Mouse (Mus musculus) CH12.LX (cell line): ENCODE results near the gene Myrfl. TPM values are rescaled to one million over a fixed set of nuclear protein-coding genes. Genes with fewer than 3 reads are reported as not detected.

Source experiments
- DNase-seq: peaks from one replicate; pipeline ENCODE4 v3.0.0-alpha.2; 2013; ENCODE audit errors: extremely low read depth
- H3K27ac ChIP-seq: 2 replicates; pipeline ENCODE4 v1.5.1; 2012; ENCODE audit warnings: low read depth, mild to moderate bottlenecking, control low read depth, moderate library complexity; ENCODE audit not compliant: insufficient read depth
- H3K27me3 ChIP-seq: replicated peaks from 2 replicates; pipeline ENCODE3; 2012; ENCODE audit warnings: inconsistent platforms
- H3K36me3 ChIP-seq, 2 experiments: replicated peaks in 1 of 2; 2 replicates each; pipeline versions ENCODE3 to v1.6.1; 2012; ENCODE audit warnings: inconsistent platforms in 1 of 2, low read length in 1 of 2, mild to moderate bottlenecking in 1 of 2, mixed read lengths in 1 of 2, moderate library complexity in 1 of 2; ENCODE audit not compliant: control insufficient read depth in 1 of 2, insufficient read depth in 1 of 2
- H3K4me1 ChIP-seq, 2 experiments: 2 replicates each; pipeline ENCODE4 v1.6.1; 2012; ENCODE audit warnings: inconsistent platforms in 1 of 2, moderate library complexity in 1 of 2; ENCODE audit not compliant: insufficient read depth in 2 of 2, control insufficient read depth in 1 of 2
- H3K4me2 ChIP-seq: 2 replicates; pipeline ENCODE4 v1.6.1; 2012; ENCODE audit warnings: low read depth, mild to moderate bottlenecking, control low read depth; ENCODE audit not compliant: poor library complexity, insufficient read depth, severe bottlenecking
- H3K4me3 ChIP-seq, 3 experiments: fragments of 150-350 bp in 1 of 3; sonication (generic) in 1 of 3; replicated peaks in 1 of 3; 2 replicates each; pipeline versions ENCODE3 to v1.5.1; 2011 to 2012; ENCODE audit warnings: low read depth in 2 of 3, low read length in 2 of 3, mild to moderate bottlenecking in 2 of 3, moderate library complexity in 2 of 3, control low read depth in 1 of 3, improper control_type of control experiment in 1 of 3, inconsistent platforms in 1 of 3, mixed read lengths in 1 of 3; ENCODE audit not compliant: poor library complexity in 1 of 3
- H3K79me2 ChIP-seq: replicated peaks from 2 replicates; pipeline ENCODE4 v1.6.1; 2012; ENCODE audit warnings: mild to moderate bottlenecking, moderate library complexity; ENCODE audit not compliant: control insufficient read depth, poor library complexity, insufficient read depth, severe bottlenecking; ENCODE audit errors: extremely low read depth
- H3K9ac ChIP-seq: 2 replicates; pipeline ENCODE4 v1.6.1; 2012; ENCODE audit warnings: low read depth, mild to moderate bottlenecking, control low read depth, moderate library complexity; ENCODE audit not compliant: insufficient read depth
- H3K9me3 ChIP-seq: replicated peaks from 2 replicates; pipeline ENCODE3; 2012; ENCODE audit warnings: low read length, inconsistent platforms, mixed read lengths
- BHLHE40 ChIP-seq: IDR thresholded peaks from 2 replicates; pipeline ENCODE4 v1.6.1; 2011; ENCODE audit warnings: mild to moderate bottlenecking, low read depth, low read length, improper control_type of control experiment
- CHD1 ChIP-seq: IDR thresholded peaks from 2 replicates; pipeline ENCODE4 v1.6.1; 2012; ENCODE audit warnings: low read depth, low read length, improper control_type of control experiment, inconsistent platforms
- CHD2 ChIP-seq: IDR thresholded peaks from 2 replicates; pipeline ENCODE4 v1.6.1; 2011; ENCODE audit warnings: low read length, improper control_type of control experiment
- CTCF ChIP-seq, 2 experiments: IDR thresholded peaks in 1 of 2; conservative IDR thresholded peaks in 1 of 2; 2 replicates each; pipeline ENCODE4 v1.5.1; 2011 to 2012; ENCODE audit warnings: low read depth in 2 of 2, low read length in 2 of 2, improper control_type of control experiment in 1 of 2, inconsistent platforms in 1 of 2, mild to moderate bottlenecking in 1 of 2, moderate library complexity in 1 of 2
- E2F4 ChIP-seq: IDR thresholded peaks from 2 replicates; pipeline ENCODE4 v1.6.1; 2011; ENCODE audit warnings: low read depth, low read length, improper control_type of control experiment; ENCODE audit not compliant: insufficient replicate concordance
- EP300 ChIP-seq: IDR thresholded peaks from 2 replicates; pipeline ENCODE4 v1.6.1; 2011; ENCODE audit warnings: low read length, improper control_type of control experiment
- IRF4 ChIP-seq: IDR thresholded peaks from 2 replicates; pipeline ENCODE4 v1.6.1; 2014; ENCODE audit warnings: low read depth, mild to moderate bottlenecking, inconsistent platforms, low read length, improper control_type of control experiment
- JUN ChIP-seq: IDR thresholded peaks from 2 replicates; pipeline ENCODE4 v1.6.1; 2011; ENCODE audit warnings: low read depth, mild to moderate bottlenecking, low read length, improper control_type of control experiment, moderate library complexity; ENCODE audit not compliant: insufficient read depth
- MAFK ChIP-seq: IDR thresholded peaks from 2 replicates; pipeline ENCODE4 v1.6.1; 2011; ENCODE audit warnings: low read length, improper control_type of control experiment; ENCODE audit not compliant: insufficient replicate concordance
- MAZ ChIP-seq: IDR thresholded peaks from 2 replicates; pipeline ENCODE4 v1.6.1; 2012; ENCODE audit warnings: low read depth, mild to moderate bottlenecking, inconsistent platforms, low read length, improper control_type of control experiment, moderate library complexity
- MEF2A ChIP-seq: IDR thresholded peaks from 2 replicates; pipeline ENCODE4 v1.6.1; 2014; ENCODE audit warnings: low read depth, mild to moderate bottlenecking, inconsistent platforms, low read length, improper control_type of control experiment, borderline replicate concordance
- MXI1 ChIP-seq: IDR thresholded peaks from 2 replicates; pipeline ENCODE4 v1.6.1; 2011; ENCODE audit warnings: mild to moderate bottlenecking, low read depth, low read length, improper control_type of control experiment
- MYC ChIP-seq: IDR thresholded peaks from 2 replicates; pipeline ENCODE4 v1.6.1; 2011; ENCODE audit warnings: low read depth, mild to moderate bottlenecking, improper control_type of control experiment, low read length
- NELFE ChIP-seq: IDR thresholded peaks from 2 replicates; pipeline ENCODE4 v1.6.1; 2011; ENCODE audit warnings: low read depth, low read length, improper control_type of control experiment
- NRF1 ChIP-seq: IDR thresholded peaks from 2 replicates; pipeline ENCODE4 v1.6.1; 2014; ENCODE audit warnings: low read depth, mild to moderate bottlenecking, inconsistent platforms, low read length, improper control_type of control experiment, moderate library complexity
- PAX5 ChIP-seq: IDR thresholded peaks from 2 replicates; pipeline ENCODE4 v1.6.1; 2012; ENCODE audit warnings: low read length, inconsistent platforms, mixed read lengths
- RAD21 ChIP-seq: IDR thresholded peaks from 2 replicates; pipeline ENCODE4 v1.6.1; 2011; ENCODE audit warnings: low read depth, mild to moderate bottlenecking, low read length, improper control_type of control experiment, moderate library complexity
- SIN3A ChIP-seq: IDR thresholded peaks from 2 replicates; pipeline ENCODE4 v1.6.1; 2012; ENCODE audit warnings: low read length, improper control_type of control experiment, inconsistent platforms
- SMC3 ChIP-seq: IDR thresholded peaks from 2 replicates; pipeline ENCODE4 v1.6.1; 2011; ENCODE audit warnings: low read depth, low read length, improper control_type of control experiment
- UBTF ChIP-seq: IDR thresholded peaks from 2 replicates; pipeline ENCODE4 v1.6.1; 2012; ENCODE audit warnings: low read depth, mild to moderate bottlenecking, inconsistent platforms, low read length, improper control_type of control experiment, moderate library complexity
- USF1 ChIP-seq: IDR thresholded peaks from 2 replicates; pipeline ENCODE4 v1.6.1; 2014; ENCODE audit warnings: low read depth, mild to moderate bottlenecking, inconsistent platforms, low read length, improper control_type of control experiment
- USF2 ChIP-seq: conservative IDR thresholded peaks from 2 replicates; pipeline ENCODE4 v1.6.1; 2011; ENCODE audit warnings: low read depth, low read length, improper control_type of control experiment
- ZKSCAN1 ChIP-seq: IDR thresholded peaks from 2 replicates; pipeline ENCODE4 v1.6.1; 2012; ENCODE audit warnings: low read depth, inconsistent platforms, low read length, improper control_type of control experiment, borderline replicate concordance
- ZMIZ1 ChIP-seq: IDR thresholded peaks from 2 replicates; pipeline ENCODE4 v1.6.1; 2012; ENCODE audit warnings: low read depth, mild to moderate bottlenecking, inconsistent platforms, low read length, improper control_type of control experiment
- ZNF384 ChIP-seq: IDR thresholded peaks from 2 replicates; pipeline ENCODE4 v1.6.1; 2012; ENCODE audit warnings: low read depth, low read length, improper control_type of control experiment, inconsistent platforms
- dilution Hi-C: fragments of 300-500 bp; cut with MboI; formaldehyde crosslinking; loops from 2 replicates; pipeline ENCODE4 v1.14.3; 2020; ENCODE audit warnings: low sequenced_read_pairs; ENCODE audit not compliant: extremely low pct_unique_long_range_greater_than_20kb, extremely low pct_ligation_motif_present
- in situ Hi-C: fragments of 300-500 bp; cut with MboI; formaldehyde crosslinking; loops from 3 replicates; pipeline ENCODE4 v1.14.3; 2019; ENCODE audit warnings: low sequenced_read_pairs, low pct_ligation_motif_present, low pct_unique_long_range_greater_than_20kb, mixed read lengths
- polyA plus RNA-seq: library from polyadenylated mRNA; unstranded; fragments of >175 nt; gene quantifications from 2 replicates; pipeline ENCODE4 v1.2.1, GENCODE M21; 2012; ENCODE audit warnings: low read depth; ENCODE audit not compliant: insufficient read length
- total RNA-seq, 2 experiments: library from RNA; depleted of rRNA; stranded (reverse); fragments of 300-350 nt in 1 of 2; fragments of >200 nt in 1 of 2; gene quantifications; 2 replicates each; pipeline ENCODE4 v1.2.3; 2012 to 2014

Gene Myrfl
- total and polyA plus RNA-seq, 3 experiments: not detected

- H3K79me2 ChIP-seq: no peaks in the 10 kb centered on the region
- peaks cover 10 to 54% of the 10 kb centered on the region in 2 experiments for H3K36me3 ChIP-seq
- in situ Hi-C loops (loop anchor here (25.0 kb wide), 1 partner anchor 282 kb away; the partner anchor contains the start of gene Yeats4), dilution Hi-C loops (no loop called here)
- peaks cover 0 to 23% of the 10 kb centered on the region in 2 experiments; a peak in 2 of 4 replicates for H3K4me1 ChIP-seq
- H3K9me3 ChIP-seq: no peaks in the 10 kb centered on the region
- H3K9ac ChIP-seq: no peak overlapping the region
- no peaks in the 10 kb centered on the region for H3K27me3 ChIP-seq
- no peak for DNase-seq
- no peak overlapping the region for H3K27ac ChIP-seq
- H3K4me3 ChIP-seq: no peak overlapping the region
- H3K4me2 ChIP-seq: no peak overlapping the region
- no peak for TF ChIP-seq CTCF (conservative IDR thresholded peaks at IDR 0.05 in 1 of 2, IDR thresholded peaks at IDR 0.05 in 1 of 2; ENCODE audit: low read depth in 2 of 2, low read length in 2 of 2)
- TF ChIP-seq ZNF384: no peak
- no peak for TF ChIP-seq UBTF
- TF ChIP-seq SIN3A: no peak
- TF ChIP-seq USF2: no peak
- TF ChIP-seq MEF2A: no peak
- no peak for TF ChIP-seq JUN
- no peak for TF ChIP-seq ZMIZ1
- TF ChIP-seq NRF1: no peak
- TF ChIP-seq MXI1: no peak
- no peak for TF ChIP-seq MAZ
- TF ChIP-seq ZKSCAN1: no peak
- no peak for TF ChIP-seq MAFK
- TF ChIP-seq MYC: no peak
- no peak for TF ChIP-seq CHD2
- no peak for TF ChIP-seq CHD1
- TF ChIP-seq USF1: no peak
- TF ChIP-seq NELFE: no peak
Observed at GRCm38 (mm10) chr10:116930506-116930905, 33.8 kb upstream of the Myrfl start.

- peaks cover 0 to 13% of the 10 kb centered on the region in 2 experiments; a peak in 2 of 4 replicates for H3K4me1 ChIP-seq
- H3K36me3 ChIP-seq: peaks cover 16 to 61% of the 10 kb centered on the region in 2 experiments
- TF ChIP-seq ZKSCAN1 (no peak), CHD2 (no peak), SMC3 (no peak), RAD21 (no peak), E2F4 (no peak), PAX5 (no peak), EP300 (no peak), IRF4 (no peak), USF2 (no peak), BHLHE40 (no peak)
- dilution Hi-C loops (no loop called here), in situ Hi-C loops (loop anchor here (25.0 kb wide), 1 partner anchor 283 kb away; the partner anchor contains the start of gene Yeats4)
- H3K4me3 ChIP-seq: no peak overlapping the region
- H3K4me2 ChIP-seq: no peak overlapping the region
- H3K9ac ChIP-seq: no peak overlapping the region
- H3K27ac ChIP-seq: no peak overlapping the region
- H3K79me2 ChIP-seq: no peaks in the 10 kb centered on the region
- no peaks in the 10 kb centered on the region for H3K9me3 ChIP-seq
- DNase-seq: no peak
- no peaks in the 10 kb centered on the region for H3K27me3 ChIP-seq
Observed at GRCm38 (mm10) chr10:116928826-116929225, 32.1 kb upstream of the Myrfl start.
